Mouse (Mus musculus) Muller cell, postnatal 12 days (primary cell): ENCODE results near the gene Pdss2.

ENCODE experiments used
- DNase-seq: peaks from one replicate; pipeline ENCODE4 v3.0.0-alpha.2; 2015; ENCODE audit errors: inconsistent ontology term

The Pdss2 gene

GRCm38 (mm10) chr10:43310781-43311392 is 89.6 kb downstream of the Pdss2 start:
- DNase-seq = peak; percentile 81

DNA sequence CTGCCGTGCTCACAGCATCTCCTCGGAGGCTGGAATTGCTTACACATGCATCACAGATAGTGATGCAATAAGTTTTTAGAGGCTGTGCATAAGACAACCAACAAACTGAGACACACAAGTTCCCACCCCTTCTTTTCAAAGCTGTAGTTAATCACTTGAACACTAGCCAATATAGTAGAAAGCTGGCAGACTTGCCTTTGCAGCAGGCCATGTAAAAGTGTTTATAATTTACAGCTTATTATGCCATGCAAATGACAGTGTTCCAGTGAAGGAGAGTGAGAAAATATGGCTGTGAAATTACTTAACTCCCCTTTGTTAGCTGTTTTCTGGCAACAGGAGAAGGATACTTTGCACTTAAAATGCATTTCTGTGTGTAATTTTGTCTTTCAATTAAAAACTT is 90.9 kb downstream of the Pdss2 start:
- peak; percentile 68 for DNase-seq

DNA sequence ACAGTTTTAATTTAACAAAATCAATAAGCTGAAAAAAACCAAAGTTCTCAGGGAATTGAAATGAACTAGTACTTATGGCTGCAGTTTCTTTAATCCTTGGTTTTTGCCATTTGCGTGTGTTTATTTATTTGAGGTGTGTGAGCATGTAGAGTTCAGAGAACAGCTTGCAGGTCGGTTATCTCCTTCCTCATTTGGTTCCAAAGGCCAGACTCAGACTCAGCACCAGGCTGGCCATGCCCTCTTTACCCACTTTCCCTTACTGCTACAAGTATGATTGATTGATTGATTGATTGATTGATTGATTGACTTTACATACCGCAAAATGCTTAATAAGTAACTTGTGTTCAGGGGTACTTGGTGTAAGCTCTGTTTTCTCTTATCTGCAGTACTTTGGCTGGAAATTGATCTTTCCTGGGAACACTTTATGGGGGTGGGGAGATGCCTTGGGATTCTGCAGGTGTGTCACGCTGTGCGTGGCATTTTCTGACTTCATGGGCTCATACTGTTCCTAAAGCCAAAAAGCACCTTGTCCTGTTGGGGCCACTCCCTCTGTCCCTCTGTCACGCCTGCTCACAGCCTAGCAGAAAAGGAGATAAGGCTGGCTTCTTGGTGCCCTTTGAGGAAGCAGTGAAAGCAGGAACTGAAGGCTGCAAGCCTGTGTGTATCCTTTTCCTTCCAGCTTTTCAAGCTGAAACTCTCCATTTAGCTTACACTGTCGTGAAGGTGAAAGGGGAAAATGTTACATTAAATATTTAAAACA is 91.6 kb downstream of the Pdss2 start:
- no peak for DNase-seq

DNA sequence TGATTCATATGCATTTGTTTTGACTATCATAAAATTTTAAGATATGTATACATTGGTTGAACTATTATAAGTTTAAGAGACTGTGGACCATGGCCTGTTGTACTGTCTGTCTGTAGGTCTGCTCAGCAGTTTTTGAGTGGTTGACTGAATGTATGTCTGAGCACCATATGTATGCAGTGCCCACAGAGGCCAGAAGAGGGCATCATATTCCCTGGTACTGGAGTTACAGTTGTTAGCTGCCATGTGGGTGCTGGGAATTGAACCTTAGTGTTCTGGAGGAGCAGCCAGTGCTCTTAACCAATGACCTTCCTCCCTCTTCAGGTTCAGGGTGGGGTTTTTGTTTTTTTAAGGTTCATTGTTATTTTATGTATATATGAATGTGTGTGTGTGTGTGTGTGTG is 93.9 kb downstream of the Pdss2 start:
- DNase-seq = no peak

- peak; percentile 90 for DNase-seq
These were observed 96.2 kb downstream of the Pdss2 start for GRCm38 (mm10) chr10:43317327-43317951.

GRCm38 (mm10) chr10:43321019-43321418 is 99.7 kb downstream of the Pdss2 start:
- DNase-seq = no peak

DNA sequence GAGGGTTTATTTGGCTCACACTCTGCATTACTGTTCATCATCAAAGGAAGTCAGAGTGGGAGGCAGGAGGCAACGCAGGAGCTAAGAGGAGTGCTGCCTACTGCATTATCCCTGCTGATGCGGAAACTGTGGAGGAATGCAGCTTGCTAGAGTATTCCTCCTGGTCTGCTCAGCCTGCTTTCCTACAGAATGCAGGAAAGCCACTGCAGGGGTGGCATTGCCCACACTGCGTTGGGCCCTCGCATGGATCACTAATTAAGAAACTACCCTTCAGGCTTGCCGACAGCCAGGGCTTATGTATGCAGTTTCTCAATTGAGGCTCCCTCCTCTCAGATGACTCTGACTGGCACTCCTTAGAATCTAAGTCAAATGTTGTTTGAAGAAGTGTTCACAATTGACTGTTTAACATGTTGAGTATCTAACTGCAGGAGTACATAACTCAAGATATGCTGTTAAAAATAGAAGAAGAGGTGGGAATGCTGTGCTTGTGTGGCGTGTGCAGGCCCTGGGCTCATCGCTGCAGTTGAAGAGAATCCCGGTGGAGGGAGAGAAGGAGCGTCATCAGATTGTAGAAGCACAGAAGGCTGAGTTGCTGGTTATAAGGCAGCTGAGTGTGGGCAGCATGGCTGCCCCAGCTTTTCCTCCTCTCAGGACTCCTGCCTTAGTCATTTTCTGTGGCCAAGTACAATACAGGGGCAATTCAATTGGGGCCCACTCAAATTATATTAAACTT is 101.3 kb downstream of the Pdss2 start:
- peak; percentile 22 for DNase-seq

GRCm38 (mm10) chr10:43323386-43323785 is 102.1 kb downstream of the Pdss2 start:
- DNase-seq = peak; percentile 54

DNA sequence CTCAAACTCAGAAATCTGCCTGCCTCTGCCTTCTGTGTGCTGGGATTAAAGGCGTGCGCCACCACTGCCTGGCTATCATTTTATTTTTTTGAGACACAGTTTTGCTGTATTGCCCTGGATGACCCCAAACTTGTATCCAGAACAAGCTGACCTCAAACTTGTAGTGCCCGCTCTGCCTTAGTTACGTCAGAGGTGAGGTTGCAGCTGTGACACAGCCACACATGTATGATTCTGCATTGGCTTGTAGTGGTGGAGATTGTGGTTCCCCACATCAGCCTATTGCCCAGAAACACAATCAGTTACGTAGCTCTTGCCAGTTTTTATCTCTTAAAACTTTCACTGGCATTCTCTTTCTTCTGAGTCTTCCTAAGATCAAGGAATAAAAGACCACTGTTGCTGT is 108.5 kb downstream of the Pdss2 start:
- no peak for DNase-seq

GRCm38 (mm10) chr10:43330691-43331090 is 109.4 kb downstream of the Pdss2 start:
- no peak for DNase-seq

- no peak for DNase-seq
These were observed 110.8 kb downstream of the Pdss2 start for GRCm38 (mm10) chr10:43331931-43332701.

- DNase-seq = no peak
These were observed 114.6 kb downstream of the Pdss2 start for GRCm38 (mm10) chr10:43335874-43336273.

GRCm38 (mm10) chr10:43337110-43337509 is 115.8 kb downstream of the Pdss2 start:
- DNase-seq = no peak

- DNase-seq = no peak
These were observed 118.5 kb downstream of the Pdss2 start for GRCm38 (mm10) chr10:43339811-43340210.

DNA sequence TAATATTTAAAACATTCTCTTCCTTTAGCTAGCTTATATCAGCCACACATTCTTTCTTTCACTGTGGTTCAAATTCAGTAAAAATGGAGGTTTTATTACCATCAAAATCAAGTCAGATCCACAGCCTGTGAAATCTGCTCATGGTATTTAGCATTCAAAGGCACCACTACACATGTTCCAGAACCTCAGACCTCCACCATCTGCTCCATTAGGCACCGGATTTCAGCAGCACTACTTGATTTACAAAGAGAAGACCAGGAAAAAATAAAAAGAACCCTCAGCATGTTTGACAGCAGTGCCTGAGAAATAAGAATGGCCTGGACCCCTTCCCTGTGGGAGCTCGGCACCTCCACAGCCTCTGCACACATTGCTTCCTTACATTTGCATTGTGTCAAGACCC is 128.4 kb downstream of the Pdss2 start:
- no peak for DNase-seq

- no peak for DNase-seq
These were observed 136.6 kb downstream of the Pdss2 start for GRCm38 (mm10) chr10:43357884-43358283.

DNA sequence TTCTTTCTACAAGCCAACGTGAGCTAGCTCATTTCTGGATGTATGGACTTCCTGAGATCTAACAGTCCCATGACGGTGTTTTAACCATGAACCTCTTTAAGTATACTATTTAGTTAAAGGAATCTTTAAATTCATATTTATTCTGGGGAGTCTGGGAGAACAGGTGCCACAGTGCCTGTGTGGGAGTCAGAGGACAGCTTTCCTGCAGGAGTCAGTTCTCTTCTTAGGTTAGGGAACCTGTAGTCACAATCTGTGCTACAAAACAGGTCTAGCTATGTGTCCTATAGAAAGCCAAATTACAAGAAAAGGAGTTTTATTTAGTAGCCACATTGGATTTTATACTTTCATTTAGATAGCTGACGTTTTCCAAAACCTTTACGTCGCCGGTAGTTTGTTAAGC is 141.7 kb downstream of the Pdss2 start:
- no peak for DNase-seq

- DNase-seq = no peak
These were observed 142.2 kb downstream of the Pdss2 start for GRCm38 (mm10) chr10:43363431-43363851.

- no peak for DNase-seq
These were observed 144.6 kb downstream of the Pdss2 start for GRCm38 (mm10) chr10:43365909-43366308.

- DNase-seq = no peak
These were observed 147.3 kb downstream of the Pdss2 start for GRCm38 (mm10) chr10:43368611-43369010.

DNA sequence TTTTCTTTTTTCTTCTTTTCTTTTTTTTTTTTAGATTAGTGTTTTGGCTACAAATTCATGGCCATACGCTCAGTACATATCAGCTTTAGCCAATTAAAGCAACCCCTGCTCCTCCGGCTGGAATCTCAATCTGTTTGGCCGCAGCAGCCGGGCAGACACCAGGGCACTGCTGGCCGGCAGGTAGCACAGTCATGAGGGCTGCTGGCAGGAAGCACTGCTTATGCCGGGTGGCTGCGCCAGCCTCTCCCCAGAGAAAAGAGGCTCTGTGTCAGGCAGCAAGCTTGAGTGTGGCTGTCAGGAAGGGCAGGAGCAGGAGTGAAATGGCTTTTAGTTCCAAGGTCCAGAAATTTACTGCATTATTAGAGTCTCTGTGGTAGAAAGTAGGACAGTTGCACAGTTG is 151.0 kb downstream of the Pdss2 start:
- peak; percentile 45 for DNase-seq

DNA sequence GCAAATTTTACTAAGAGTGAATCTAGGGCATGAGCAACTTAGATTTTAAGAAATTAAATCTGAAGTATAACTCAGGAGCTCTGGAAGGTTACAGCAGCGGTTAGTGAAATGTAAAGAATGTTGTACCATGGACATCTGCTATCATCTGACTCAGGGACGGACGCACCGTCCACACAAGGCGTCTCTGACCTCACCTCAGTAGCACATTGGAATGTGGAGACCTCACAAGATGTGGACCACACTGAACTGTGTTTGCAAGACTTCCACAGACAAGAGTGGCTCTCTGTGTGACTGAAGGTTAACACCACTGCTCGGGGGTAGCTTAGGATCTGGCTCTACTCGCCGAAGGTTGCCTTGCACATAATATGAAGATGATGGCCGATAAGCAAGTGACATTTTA is 151.7 kb downstream of the Pdss2 start:
- no peak for DNase-seq
